Mouse (Mus musculus) ES-Bruce4 (cell line): ENCODE measurements around the gene Kng2.

ENCODE experiments used
- CTCF ChIP-seq: IDR thresholded peaks from one replicate; pipeline ENCODE4 v1.8.1; 2011; ENCODE audit warnings: low read depth, low read length
- EP300 ChIP-seq: IDR thresholded peaks from 2 replicates; pipeline ENCODE4 v1.6.1; 2011; ENCODE audit warnings: low read depth, low read length; ENCODE audit not compliant: insufficient read depth

DNA sequence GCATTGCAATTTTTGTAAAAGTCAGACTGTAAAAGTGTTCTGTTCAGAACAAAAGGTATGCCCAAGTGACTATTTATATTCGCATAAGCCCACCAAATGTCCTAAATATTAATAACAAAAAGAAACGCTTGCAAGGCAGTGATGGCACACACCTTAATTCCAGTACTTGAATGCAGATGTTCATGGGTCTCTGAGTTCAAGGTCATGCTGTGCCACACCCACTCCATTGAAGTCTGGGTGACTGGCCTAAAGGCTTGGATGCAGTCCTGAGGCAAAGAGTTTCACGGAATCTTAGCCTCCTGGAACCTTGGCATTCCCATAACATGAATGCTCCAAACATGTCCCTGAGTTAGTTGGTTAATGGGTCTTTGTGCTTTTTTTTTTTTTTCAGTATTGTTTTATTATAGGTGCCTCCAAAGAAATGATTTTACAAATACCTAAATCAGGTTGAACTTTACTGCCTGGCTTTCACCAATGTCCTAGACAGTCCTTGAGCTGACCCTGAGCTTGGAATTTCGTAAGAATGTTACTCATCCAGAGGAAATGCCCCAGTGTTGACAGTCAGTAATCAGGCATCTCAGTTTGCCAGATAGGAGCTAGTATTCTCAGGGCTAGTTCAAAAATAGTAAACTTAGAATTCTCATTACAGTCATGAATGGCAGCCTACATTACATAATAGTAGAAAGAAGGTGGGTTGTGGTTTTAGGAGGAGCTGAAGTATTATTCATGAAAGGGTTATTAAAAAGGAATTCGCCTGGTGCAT lies 1.6 kb upstream of the Kng2 start:
- TF ChIP-seq EP300 (peak; percentile 86), CTCF (no peak)
